Mouse (Mus musculus): ENCODE results near the gene Nfkbib. TPM values are rescaled to one million over a fixed set of nuclear protein-coding genes. Genes with fewer than 3 reads are reported as not detected.

Gene Nfkbib
- polyA plus RNA-seq, 1 experiment from 2014 or later = 30.5 TPM

- Histone ChIP-seq H3K36me3 (no peaks in the 10 kb centered on the region), H3K4me2 (peak overlapping the region; percentile 62), H3K27me3 (replicated peaks) (no peaks in the 10 kb centered on the region), H3K4me1 (peaks cover 24% of the 10 kb centered on the region), H3K9me3 (no peaks in the 10 kb centered on the region), H3K27ac (replicated peaks) (peak overlapping the region; percentile 60), H3K9ac (peak overlapping the region; percentile 77), H3K4me3 (peak overlapping the region; percentile 34)
- WGBS = 11% methylated on average over 32 of the region's 32 CpGs
- peak; percentile 51 for ATAC-seq (ENCODE audit: extremely low read depth, insufficient number of reproducible peaks, low FRiP score, low TSS enrichment)
These were observed 29.3 kb upstream of the Nfkbib start for GRCm38 (mm10) chr7:28796562-28796975.

GRCm38 (mm10) chr7:28795832-28796231 lies 28.5 kb upstream of the Nfkbib start:
- WGBS = 62% methylated on average over 15 of the region's 15 CpGs
- Histone ChIP-seq H3K9ac (no peak overlapping the region), H3K4me3 (peak overlapping the region; percentile 34), H3K36me3 (no peaks in the 10 kb centered on the region), H3K27me3 (replicated peaks) (no peaks in the 10 kb centered on the region), H3K4me1 (peaks cover 18% of the 10 kb centered on the region), H3K4me2 (peak overlapping the region; percentile 62), H3K27ac (replicated peaks) (peak overlapping the region; percentile 60), H3K9me3 (no peaks in the 10 kb centered on the region)
- no peak for ATAC-seq (ENCODE audit: extremely low read depth, insufficient number of reproducible peaks, low FRiP score, low TSS enrichment)

GRCm38 (mm10) chr7:28794496-28794895 lies 27.2 kb upstream of the Nfkbib start:
- no peaks in the 10 kb centered on the region for H3K36me3 ChIP-seq
- ATAC-seq (ENCODE audit: extremely low read depth, insufficient number of reproducible peaks, low FRiP score, low TSS enrichment) = no peak
- whole genome bisulfite sequencing = 67% methylated on average over 3 of the region's 3 CpGs

GRCm38 (mm10) chr7:28793834-28794233 lies 26.5 kb upstream of the Nfkbib start:
- Histone ChIP-seq H3K4me1 (peaks cover 23% of the 10 kb centered on the region), H3K27me3 (replicated peaks) (no peaks in the 10 kb centered on the region), H3K36me3 (no peaks in the 10 kb centered on the region), H3K9me3 (no peaks in the 10 kb centered on the region), H3K4me3 (no peak overlapping the region), H3K4me2 (no peak overlapping the region), H3K9ac (no peak overlapping the region), H3K27ac (replicated peaks) (no peak overlapping the region)
- ATAC-seq (ENCODE audit: extremely low read depth, insufficient number of reproducible peaks, low FRiP score, low TSS enrichment) = no peak
- 36% methylated on average over 2 of the region's 2 CpGs for WGBS

More at GRCm38 (mm10) chr7:28794496-28794895, 27.2 kb upstream of the Nfkbib start:
- Histone ChIP-seq H3K27me3 (replicated peaks) (no peaks in the 10 kb centered on the region), H3K4me3 (no peak overlapping the region), H3K9ac (no peak overlapping the region), H3K4me2 (no peak overlapping the region), H3K9me3 (no peaks in the 10 kb centered on the region), H3K4me1 (peaks cover 18% of the 10 kb centered on the region), H3K27ac (replicated peaks) (no peak overlapping the region)

GRCm38 (mm10) chr7:28792391-28793185 lies 25.3 kb upstream of the Nfkbib start:
- H3K9me3 ChIP-seq = no peaks in the 10 kb centered on the region
- no peak overlapping the region for H3K9ac ChIP-seq
- no peak overlapping the region for H3K4me3 ChIP-seq
- no peak overlapping the region for H3K27ac ChIP-seq (replicated peaks)
- no peak overlapping the region for H3K4me2 ChIP-seq
- H3K4me1 ChIP-seq = peaks cover 30% of the 10 kb centered on the region
- H3K36me3 ChIP-seq = peaks cover 9% of the 10 kb centered on the region
- H3K27me3 ChIP-seq (replicated peaks) = no peaks in the 10 kb centered on the region
- 66% methylated on average over 14 of the region's 14 CpGs for WGBS
- no peak for ATAC-seq (ENCODE audit: extremely low read depth, insufficient number of reproducible peaks, low FRiP score, low TSS enrichment)

GRCm38 (mm10) chr7:28791706-28792105 lies 24.4 kb upstream of the Nfkbib start:
- ATAC-seq (ENCODE audit: extremely low read depth, insufficient number of reproducible peaks, low FRiP score, low TSS enrichment) = no peak
- Histone ChIP-seq H3K4me3 (no peak overlapping the region), H3K4me1 (peaks cover 25% of the 10 kb centered on the region), H3K27me3 (replicated peaks) (no peaks in the 10 kb centered on the region), H3K36me3 (peaks cover 15% of the 10 kb centered on the region), H3K9me3 (no peaks in the 10 kb centered on the region), H3K9ac (no peak overlapping the region), H3K27ac (replicated peaks) (no peak overlapping the region), H3K4me2 (no peak overlapping the region)

GRCm38 (mm10) chr7:28790066-28790806 lies 22.9 kb upstream of the Nfkbib start:
- 0 out of 2 replicates have a peak, but pooled peaks cover 17% of the 10 kb centered on the region for H3K4me1 ChIP-seq
- no peak overlapping the region for H3K4me3 ChIP-seq
- H3K27ac ChIP-seq (replicated peaks) = no peak overlapping the region
- no peak for ATAC-seq (ENCODE audit: extremely low read depth, insufficient number of reproducible peaks, low FRiP score, low TSS enrichment)
- H3K36me3 ChIP-seq = peaks cover 28% of the 10 kb centered on the region
- H3K9ac ChIP-seq = no peak overlapping the region
- H3K9me3 ChIP-seq = no peaks in the 10 kb centered on the region
- no peak overlapping the region for H3K4me2 ChIP-seq
- 54% methylated on average over 8 of the region's 8 CpGs for WGBS
- no peaks in the 10 kb centered on the region for H3K27me3 ChIP-seq (replicated peaks)

- ATAC-seq (ENCODE audit: extremely low read depth, insufficient number of reproducible peaks, low FRiP score, low TSS enrichment) = no peak
- Histone ChIP-seq H3K4me2 (no peak overlapping the region), H3K9ac (no peak overlapping the region), H3K9me3 (no peaks in the 10 kb centered on the region), H3K4me3 (no peak overlapping the region), H3K27ac (replicated peaks) (no peak overlapping the region), H3K36me3 (peaks cover 36% of the 10 kb centered on the region), H3K4me1 (0 out of 2 replicates have a peak, but pooled peaks cover 17% of the 10 kb centered on the region), H3K27me3 (replicated peaks) (no peaks in the 10 kb centered on the region)
- WGBS = 76% methylated on average over 3 of the region's 3 CpGs
These were observed 21.9 kb upstream of the Nfkbib start for GRCm38 (mm10) chr7:28789235-28789634.

- H3K27me3 ChIP-seq (replicated peaks) = no peaks in the 10 kb centered on the region
- no peak within 1 kb of the TSS for H3K4me3 ChIP-seq
- ATAC-seq (ENCODE audit: extremely low read depth, insufficient number of reproducible peaks, low FRiP score, low TSS enrichment) = no peak
- H3K9ac ChIP-seq = no peak within 1 kb of the TSS
- WGBS = 54% methylated on average over 5 of the region's 5 CpGs
- H3K9me3 ChIP-seq = no peaks in the 10 kb centered on the region
- 0 out of 2 replicates have a peak, but pooled peaks cover 17% of the 10 kb centered on the region for H3K4me1 ChIP-seq
- no peak within 1 kb of the TSS for H3K4me2 ChIP-seq
- H3K27ac ChIP-seq (replicated peaks) = no peak within 1 kb of the TSS
- H3K36me3 ChIP-seq = peaks cover 43% of the 10 kb centered on the region
These were observed 21.2 kb upstream of the Nfkbib start, which contains the start of gene Rinl for GRCm38 (mm10) chr7:28788307-28789195. Gene Rinl (plus strand): TSS chr7:28788969.

- Histone ChIP-seq H3K4me2 (no peak overlapping the region), H3K9me3 (no peaks in the 10 kb centered on the region), H3K27me3 (replicated peaks) (no peaks in the 10 kb centered on the region), H3K4me3 (no peak overlapping the region), H3K27ac (replicated peaks) (no peak overlapping the region), H3K9ac (no peak overlapping the region), H3K4me1 (peaks cover 20% of the 10 kb centered on the region), H3K36me3 (peaks cover 49% of the 10 kb centered on the region)
- WGBS = 92% methylated on average over 9 of the region's 9 CpGs
- no peak for ATAC-seq (ENCODE audit: extremely low read depth, insufficient number of reproducible peaks, low FRiP score, low TSS enrichment)
These were observed 20.6 kb upstream of the Nfkbib start for GRCm38 (mm10) chr7:28787884-28788283.

GRCm38 (mm10) chr7:28785161-28785560 lies 17.8 kb upstream of the Nfkbib start:
- no peak for ATAC-seq (ENCODE audit: extremely low read depth, insufficient number of reproducible peaks, low FRiP score, low TSS enrichment)
- Histone ChIP-seq H3K9ac (no peak overlapping the region), H3K4me1 (peaks cover 37% of the 10 kb centered on the region), H3K27ac (replicated peaks) (no peak overlapping the region), H3K4me2 (no peak overlapping the region), H3K9me3 (no peaks in the 10 kb centered on the region), H3K36me3 (peaks cover 52% of the 10 kb centered on the region), H3K4me3 (no peak overlapping the region), H3K27me3 (replicated peaks) (no peaks in the 10 kb centered on the region)
- 63% methylated on average over 5 of the region's 5 CpGs for WGBS

All from heart, embryonic 13.5 days (tissue).